Mouse (Mus musculus) ZHBTc4 (cell line): Measurements from ENCODE around the gene Acot13.

Experiments
- DNase-seq: peaks from one replicate; pipeline ENCODE4 v3.0.0-alpha.2; 2011; ENCODE audit warnings: low read depth, low spot score

The Acot13 gene

DNA sequence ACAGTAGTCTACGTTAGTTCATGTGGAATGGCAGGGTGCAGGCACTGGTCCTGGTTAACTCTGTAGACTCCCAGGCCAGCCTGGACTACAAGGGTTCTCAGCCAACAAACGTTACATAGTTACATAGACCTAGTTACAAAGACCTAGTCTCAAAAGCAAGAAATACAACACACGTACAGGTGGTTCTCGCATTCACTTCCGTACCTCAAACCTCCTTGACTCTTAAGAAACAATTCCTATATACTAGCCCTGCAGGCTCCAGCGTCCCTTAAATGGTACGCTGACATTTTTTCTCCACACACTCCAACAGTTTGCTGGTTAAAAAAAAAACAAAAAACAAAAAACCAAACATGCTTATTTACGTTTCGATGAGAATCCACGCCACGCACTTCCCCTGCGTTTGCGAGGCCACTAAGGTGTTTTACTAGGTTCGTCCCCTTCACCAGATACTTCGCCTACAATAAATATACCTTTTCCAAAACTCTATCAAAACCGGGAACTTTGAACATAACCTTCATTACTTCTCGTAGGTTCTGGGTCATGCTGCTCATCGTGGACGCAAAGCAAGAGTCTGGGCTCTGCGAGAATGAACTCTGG lies 486 bp downstream of the Acot13 start:
- DNase-seq = peak; percentile 26

DNA sequence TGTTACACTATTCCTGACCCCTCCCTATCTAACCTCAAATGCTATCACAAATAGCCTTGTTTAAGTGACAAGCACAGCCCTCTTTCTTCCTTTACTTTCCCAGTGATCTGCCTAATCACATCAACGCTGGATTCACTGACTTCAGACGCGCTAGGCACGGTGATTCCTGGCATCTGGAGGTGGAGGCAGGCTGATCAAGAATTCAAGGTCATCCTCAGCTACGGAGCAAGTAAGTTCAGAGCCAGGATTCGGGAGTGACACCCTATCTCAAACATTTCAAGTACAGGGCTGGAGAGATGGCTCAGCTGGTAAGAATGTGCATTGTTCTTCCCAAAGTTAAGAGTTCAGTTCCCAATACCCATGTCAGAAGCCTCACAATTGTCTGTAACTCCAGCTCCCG lies 5.2 kb downstream of the Acot13 start:
- DNase-seq = peak; percentile 53

DNA sequence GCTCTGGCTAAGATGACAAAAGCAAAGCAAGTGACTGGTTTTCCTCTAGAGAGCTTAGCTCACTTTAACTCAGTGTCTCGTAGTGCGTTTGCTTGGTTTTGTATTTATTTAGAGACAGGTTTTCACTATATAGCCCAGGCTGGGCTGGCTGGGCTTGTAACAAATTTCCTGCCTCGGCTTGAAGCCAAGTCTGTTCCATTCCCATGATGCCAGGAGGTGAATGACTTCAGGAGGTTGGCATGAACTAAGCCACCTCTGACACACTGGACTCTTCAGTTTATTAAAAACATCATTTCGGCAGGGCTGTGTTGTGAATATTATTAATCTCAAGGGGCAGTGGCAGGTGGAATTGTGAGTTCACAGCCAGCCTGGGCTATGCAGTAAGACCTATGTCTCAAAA lies 5.8 kb downstream of the Acot13 start:
- no peak for DNase-seq

DNA sequence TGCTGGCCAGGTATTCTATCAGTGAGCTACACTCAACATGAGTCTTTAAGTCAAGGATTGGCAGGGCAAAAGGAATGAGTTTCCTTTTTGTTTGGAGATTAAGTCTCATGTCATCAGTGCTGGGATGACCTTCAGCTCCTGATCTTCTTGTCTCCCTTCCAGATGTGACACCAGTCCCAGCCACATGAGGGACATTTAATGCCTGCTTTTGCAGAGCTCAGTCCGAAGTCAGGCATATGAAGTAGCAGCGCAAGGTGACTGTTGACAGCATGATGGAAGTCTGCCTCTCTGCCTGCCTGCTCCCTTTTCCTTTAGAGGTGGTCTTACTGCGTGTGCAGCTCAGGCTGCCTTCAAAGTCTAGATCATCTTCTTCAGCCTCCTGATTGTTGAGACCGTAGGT lies 6.7 kb downstream of the Acot13 start:
- no peak for DNase-seq

DNA sequence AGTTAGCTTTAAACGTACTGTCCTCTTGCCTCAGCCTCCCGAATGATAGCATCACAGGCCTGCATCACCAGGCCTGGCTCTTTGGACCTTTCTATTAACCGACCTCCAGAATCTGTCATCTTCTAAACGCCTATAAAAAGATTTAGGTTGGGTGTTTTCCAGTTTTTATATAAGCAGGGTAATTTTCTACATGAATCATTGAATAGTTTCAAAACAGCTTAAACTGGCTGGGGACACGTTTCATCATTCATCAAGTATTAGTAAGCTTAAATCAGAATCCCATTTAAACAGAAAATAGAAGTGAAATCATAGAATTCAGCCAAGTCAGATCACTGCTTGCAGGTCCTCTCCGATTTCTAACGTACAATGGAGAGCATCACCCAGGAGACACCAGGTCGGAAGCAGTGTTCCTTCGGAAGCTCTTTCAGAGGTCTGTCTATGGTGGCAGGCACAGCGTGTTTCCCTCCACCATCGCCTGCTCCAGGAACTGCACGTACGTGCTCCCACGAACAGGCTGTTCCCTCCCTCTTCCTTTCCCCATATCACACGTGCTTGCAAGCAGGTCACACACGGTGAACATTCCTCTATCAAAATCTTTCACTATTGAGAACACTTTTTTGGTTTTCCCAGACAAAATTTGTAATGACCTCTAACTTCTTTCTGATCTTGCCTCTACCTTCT lies 8.5 kb downstream of the Acot13 start:
- no peak for DNase-seq

DNA sequence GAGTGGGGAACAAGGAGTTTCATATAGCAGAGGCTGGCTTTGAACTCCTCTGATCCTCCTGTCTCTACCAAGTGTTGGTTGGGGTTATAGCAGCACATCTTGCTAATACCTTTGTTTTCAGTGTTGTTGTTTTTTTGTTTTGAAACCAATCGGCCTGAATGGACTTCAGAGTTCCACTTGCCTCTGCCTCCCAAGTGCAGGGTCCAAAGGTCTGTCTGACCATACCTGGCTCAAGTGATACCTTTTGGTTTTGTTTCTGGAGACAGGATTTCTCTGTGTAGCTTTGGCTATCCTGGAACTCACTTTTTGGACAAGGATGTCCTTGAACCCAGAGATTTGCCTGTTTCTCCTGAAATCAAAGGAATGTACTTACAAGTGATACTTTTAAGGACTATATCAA lies 11.4 kb downstream of the Acot13 start:
- DNase-seq = no peak

DNA sequence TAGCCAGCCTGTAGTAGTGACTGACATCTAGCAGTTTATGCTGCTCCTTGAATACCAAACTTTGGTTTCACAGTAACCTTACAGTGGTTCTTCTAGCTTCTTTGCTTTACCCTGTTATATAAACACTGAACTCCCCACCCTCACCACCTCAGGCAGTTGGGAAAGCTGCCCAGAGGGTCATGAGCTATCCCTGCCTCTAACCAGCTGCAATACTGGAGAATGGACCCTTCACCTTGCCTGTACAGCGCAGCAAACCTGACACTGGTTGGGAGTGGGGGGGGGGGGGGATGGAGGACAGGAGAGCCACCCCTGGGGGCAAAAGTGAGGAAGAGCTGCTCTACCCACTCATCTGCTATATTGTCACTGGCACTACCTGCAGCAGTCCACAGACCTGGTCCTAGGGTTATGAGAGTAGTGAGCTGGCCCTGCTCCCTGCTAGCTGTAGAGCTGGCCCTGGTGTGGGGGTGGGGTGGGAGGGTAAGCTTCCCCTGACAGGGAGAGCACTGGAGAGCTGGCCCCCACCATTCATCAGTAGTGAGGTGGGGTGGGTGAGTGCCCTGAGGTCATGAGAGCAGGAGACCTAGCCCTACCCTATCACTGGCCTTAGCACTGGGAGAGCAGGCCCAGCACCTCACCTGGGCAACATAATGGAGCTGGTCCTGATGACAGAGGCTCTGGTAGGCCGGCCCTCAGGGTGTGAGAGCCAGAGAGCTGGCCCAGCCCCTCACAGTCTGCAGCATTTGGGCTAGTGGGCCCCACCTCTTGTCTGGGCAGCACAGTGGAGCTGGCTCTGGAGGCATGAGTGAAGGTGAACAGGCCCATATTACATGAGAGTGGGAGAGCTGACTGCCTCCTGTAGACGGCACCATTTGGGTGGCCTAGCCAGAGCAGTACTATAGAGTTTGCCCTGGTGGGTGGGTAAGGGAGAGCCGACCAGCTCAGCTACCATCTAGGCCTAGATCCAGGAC lies 14.9 kb downstream of the Acot13 start:
- peak; percentile 39 for DNase-seq

DNA sequence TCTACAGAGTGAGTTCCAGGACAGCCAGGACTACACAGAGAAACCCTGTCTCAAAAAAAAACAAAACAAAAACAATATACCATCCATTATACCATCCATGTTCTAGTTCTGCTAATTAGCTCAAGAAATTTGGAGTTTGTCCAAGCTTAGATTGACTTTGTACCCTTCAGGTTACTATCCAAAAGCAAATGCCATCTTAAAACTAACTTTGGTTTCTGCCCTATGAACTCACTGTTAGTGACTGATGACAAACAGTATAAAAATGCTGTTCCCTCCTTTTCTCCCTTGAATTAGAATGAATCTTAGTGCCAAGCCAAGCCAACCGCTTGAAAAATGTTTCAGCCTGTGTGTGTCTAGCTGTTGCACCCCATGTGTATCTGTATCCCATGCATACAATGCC lies 16.7 kb downstream of the Acot13 start:
- no peak for DNase-seq

DNA sequence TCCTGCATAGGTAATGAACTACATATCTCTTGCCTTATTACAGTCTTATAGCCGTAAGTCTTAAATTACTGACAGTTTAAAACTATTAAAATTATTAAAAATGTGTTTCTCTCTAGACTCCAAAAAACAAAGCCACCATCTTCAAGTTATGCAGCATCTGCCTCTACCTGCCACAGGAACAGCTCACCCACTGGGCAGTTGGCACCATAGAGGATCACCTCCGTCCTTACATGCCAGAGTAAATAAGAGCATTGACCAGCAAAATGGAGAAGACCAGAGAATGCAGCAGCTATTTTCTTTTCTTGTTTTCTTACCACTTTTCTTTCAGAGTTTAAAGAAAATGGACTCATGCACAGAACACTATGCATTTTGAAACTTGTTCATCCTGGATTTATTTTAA lies 18.8 kb downstream of the Acot13 start:
- no peak for DNase-seq

DNA sequence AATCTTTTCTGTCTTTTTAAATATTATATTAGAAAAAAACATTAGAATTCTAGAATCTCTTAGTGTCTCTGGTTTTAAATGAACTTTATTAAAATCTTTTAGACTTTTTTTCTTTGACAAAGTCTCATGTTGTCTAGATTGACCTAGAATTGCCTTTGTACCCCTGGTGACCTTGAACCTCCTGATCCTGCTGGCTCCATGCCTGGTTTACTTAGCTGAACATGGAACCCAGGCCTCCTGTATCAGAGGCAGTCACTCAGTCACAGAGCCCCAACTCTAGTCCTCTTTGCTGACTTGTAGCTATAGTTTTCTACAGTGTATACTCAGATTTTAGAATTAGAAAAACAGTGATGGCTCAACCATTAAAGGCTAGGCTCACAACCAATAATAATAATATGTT lies 25.3 kb downstream of the Acot13 start:
- DNase-seq = no peak

DNA sequence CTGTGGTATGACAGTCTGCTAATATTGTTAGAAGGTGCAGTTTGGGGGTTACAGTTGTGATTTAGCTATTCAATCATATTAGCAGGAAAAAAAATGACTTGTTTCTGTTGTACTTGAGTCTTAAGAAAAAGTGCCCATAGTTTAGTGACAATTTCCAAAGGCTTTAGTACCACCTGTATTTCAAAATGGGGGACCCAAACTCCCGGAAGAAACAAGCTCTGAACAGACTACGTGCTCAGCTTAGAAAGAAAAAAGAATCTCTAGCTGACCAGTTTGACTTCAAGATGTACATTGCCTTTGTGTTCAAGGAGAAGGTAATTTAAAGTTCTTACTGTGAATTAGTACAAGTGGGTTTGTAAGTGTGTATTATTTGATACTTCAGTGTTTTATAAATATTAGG lies 28.1 kb downstream of the Acot13 start:
- DNase-seq = no peak

DNA sequence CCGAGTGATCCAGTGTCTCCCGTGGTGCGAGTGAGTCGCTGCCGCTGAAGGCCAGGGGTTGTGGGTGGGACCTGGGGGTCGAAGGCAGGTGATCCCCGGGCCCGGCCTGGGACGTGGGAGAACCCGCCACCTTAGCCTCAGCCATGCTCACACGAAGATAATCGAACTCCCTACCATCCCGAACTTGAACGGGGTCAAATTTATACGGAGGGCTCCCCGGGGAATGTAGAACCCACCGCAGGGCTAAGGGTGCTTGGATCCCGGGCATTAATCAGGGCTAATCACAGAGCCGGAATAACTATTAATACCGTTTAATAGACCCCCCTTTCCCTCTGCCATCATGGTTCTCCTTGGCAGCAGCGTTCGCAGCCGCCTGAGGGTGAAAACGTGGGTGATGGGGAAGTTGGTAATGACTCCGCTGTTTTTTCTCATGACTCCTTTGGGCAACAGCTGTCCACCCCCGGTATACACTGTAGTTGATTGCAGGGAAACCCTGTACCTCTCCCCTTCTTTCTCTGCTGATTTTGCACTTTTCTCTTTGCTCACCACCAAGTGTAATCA lies 29.1 kb downstream of the Acot13 start:
- DNase-seq = peak; percentile 44

DNA sequence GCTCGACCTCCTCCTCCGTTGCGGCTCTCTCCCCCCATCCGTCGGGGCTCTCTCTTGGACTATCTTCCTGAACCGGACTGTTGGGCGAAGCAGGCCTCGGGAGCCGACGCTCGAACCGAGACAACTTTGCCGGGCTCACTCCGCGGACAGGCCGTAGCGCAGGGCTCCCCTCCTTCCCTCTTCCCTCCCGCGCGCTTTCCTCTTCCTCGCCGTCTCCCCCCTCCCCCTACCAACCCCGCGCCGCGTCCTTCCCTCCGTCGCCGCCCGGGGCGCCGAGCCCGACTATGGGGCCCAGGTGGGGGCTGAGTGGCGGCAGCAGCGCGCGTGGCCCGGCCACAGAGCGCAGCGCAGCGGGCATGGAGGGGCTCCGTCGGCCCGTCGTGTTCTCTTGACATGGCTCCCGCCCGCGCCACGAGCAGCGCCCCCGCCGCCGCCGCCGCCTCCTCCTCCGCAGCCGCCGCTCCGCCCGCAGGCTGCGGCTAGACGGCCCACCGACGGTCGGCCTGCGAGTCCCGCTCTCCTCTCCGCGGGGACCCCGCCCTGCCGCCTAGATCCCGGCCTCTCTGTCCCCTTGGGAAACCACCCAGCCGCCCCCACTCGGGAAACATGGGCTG lies 29.9 kb downstream of the Acot13 start, which contains the start of gene BC005537:
TSS of gene BC005537 (plus strand) at position 350 of the 614 bp plus-strand sequence.
- DNase-seq = no peak

DNA sequence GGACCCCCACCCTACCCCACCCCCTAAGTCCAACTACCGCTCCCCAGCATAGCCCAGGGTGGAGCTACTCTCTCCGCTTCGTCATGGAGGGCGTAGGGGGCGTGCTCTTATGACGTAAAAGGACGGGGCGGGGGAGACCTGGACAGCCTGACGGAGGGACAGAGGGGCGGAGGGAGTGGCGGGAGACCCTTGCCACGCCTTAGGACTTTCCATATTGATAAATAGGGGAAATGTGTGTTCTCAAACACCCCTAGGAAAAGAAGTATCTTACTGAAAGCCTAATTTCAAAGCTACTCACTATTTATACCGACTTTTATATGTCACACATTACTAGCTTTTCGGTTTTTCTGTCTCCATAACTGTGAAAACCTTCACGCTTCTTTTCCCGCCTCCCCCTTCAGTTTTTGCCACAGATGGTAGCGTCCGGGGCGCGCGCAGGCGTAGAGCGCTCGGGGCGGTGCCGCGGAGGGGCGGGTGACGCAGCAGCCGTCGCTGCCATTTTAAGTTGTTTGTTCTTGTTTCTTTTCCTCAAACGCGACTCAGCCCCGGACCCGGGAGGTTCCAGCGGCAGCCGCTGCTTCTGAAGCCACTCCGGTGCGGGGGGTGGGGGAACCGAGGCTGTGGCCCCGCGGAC lies 30.5 kb downstream of the Acot13 start:
- peak; percentile 97 for DNase-seq

DNA sequence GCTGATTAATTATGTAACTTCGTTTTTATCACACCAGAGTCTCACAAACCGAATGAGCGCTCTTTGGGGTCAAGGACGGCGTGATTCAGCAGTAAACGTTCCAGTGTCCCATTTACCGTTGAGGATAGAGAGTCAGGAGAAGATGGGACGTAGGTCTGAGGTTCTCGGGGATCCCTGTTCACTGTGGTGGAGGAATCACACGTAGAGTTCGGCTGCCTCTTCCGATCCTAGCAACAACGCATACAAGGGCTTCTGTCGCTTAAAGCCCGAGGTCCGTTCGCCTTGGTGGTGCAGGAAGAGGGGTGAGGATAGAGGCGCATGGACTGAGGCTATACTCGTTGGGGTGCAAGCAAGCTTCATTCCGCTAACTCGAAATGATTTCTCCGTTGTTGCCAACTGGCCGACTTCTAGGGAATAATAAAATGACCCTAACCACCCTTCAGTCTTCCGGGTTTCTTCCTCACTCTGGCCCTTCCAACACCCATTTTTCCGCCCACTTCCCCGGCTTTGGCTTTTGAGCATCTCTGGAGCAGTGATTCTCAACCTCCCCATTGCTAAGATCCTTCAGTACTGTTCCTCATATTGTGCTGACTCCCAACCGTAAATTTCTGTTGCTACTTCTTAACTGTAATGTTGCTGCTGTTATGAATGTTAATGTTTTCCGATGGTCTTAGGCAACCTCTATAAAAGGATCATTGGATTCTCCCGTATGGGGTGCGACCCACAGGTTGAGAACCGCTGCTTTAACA lies 31.2 kb downstream of the Acot13 start:
- peak; percentile 35 for DNase-seq

DNA sequence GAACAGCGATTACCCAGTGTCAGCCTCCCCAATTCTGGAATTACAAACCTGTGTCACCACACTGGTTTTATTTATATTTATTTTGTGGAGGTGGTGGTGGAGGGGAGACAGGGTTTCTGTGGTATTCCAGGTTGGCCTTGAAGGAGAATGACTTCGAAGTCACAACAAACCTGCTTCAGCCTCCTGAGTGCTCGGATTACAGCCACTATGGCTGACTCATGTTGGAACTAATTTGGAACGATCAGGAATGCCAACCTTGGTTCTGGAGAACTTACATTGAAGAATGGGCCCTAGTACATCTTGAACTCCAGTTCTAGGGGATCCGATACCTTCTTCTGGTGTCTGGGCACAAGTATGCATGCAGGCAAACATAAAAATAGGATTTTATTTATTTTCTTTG lies 32.0 kb downstream of the Acot13 start:
- no peak for DNase-seq

DNA sequence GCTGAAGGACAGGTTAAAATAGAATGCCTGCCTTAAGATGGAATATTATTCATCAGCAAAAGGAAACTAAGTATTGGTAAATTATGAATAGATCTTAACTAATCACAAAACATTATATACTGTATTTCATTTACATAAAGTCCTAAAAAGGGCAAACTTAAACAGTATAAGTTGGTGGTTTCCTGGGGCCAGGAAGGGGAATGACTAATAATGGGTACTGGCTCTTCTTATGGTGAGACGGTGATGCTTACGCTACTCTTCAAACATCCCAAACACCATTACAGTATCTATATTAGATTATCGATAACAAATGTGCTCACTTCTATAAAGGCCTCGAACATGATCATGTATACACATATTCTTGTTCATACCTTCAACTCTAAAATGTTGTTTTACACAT lies 32.7 kb downstream of the Acot13 start:
- DNase-seq = no peak

DNA sequence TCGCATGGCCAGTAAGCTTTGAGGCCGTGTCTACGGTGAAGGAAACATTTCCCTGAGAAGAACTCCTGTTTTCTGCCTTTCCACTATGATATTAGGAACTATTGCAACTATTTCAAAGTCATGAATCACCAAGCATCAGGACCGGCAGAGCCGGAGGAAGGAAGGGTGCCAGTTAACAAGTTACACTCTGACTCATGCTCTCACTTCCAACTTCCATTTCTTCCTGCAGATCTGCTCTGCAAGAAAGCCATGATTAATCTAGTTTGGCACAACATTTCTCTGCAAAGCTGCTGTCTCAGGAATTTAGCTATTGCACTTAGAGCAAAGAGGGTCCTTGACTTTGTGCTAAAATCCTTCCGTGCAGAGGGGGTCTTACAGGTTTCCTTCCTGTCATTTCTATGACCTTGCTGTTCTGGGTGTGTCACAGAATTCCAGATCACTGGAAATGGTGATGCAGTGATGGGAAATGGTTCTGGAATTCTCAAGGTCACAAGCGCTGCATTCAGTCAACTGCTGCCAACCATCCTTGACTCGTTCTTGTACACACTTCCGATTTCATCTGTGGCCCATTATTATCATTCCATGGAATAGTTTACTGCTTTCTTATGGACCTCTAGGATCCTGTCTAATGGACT lies 38.8 kb downstream of the Acot13 start:
- peak; percentile 45 for DNase-seq

DNA sequence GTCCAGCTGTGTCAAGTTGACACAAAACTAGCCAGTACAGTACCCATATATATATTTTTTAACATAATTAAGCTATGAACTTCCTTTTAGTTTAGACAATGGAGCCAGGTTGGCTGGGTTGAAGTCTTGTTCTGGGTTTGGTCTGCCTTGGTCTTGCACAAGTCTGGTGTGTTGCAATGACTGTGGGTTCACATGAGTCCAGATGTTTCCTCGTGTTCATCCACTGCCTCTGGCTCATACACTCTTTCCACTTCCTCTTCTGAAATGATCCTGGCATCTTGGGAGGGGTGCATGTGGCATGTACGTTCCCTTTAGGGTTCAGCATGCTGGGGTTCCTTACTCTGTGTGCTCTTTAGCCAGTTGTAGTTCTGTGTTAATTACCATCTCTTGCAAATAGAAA lies 40.0 kb downstream of the Acot13 start:
- DNase-seq = no peak

DNA sequence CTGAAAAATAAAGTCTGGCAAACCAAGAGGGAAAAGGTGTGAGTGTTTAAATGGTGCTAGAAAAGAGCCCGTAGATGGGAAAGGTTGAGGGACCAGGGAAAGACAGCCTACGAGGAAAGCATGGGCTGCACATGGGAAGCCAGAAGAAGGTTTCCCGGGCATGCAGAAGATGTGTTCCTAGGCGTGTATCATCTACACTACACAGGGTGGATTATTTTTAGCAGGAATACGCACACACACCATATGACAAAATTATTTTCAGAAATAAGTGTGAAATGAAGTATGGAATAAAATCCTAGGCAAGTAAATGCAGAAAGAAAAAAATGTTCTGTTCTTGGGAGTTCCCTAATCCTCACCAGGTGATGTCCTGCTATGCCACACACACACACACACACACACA lies 43.9 kb downstream of the Acot13 start:
- no peak for DNase-seq
